Mouse (Mus musculus) heart, embryonic 14.5 days (tissue): Measurements from ENCODE around the gene Slc25a54. TPM values are rescaled to one million over a fixed set of nuclear protein-coding genes. Genes with fewer than 3 reads are reported as not detected.
A peak's percentile ranks its signal among the peaks of the same experiment; 100 is the strongest.

Experiments used
- ATAC-seq: fragments of 200-750 bp; cut with Nextera tagmentation; 2 replicates; pipeline ENCODE4 v1.8.0; 2017; ENCODE audit warnings: low read depth, moderate TSS enrichment; ENCODE audit not compliant: insufficient number of reproducible peaks, insufficient read depth, low FRiP score
- H3K27ac ChIP-seq, 2 experiments: fragments of 200-500 bp in 1 of 2; fragments of 300-500 bp in 1 of 2; sonication (generic) in 1 of 2; replicated peaks in 1 of 2; 2 replicates each; pipeline ENCODE4 v1.5.1; 2012 to 2014; ENCODE audit warnings: low read depth in 2 of 2, low read length in 2 of 2, control low read depth in 1 of 2, mild to moderate bottlenecking in 1 of 2, mixed read lengths in 1 of 2; ENCODE audit not compliant: control insufficient read depth in 1 of 2, insufficient read depth in 1 of 2
- H3K27me3 ChIP-seq: fragments of 300-500 bp; sonication (generic); 2 replicates; pipeline ENCODE4 v1.6.1; 2014; ENCODE audit warnings: mild to moderate bottlenecking, low read length, control low read depth; ENCODE audit not compliant: control insufficient read depth, insufficient read depth
- H3K36me3 ChIP-seq: fragments of 300-500 bp; sonication (generic); 2 replicates; pipeline ENCODE4 v1.6.1; 2014; ENCODE audit warnings: mild to moderate bottlenecking, control low read depth, low read length, mixed read lengths; ENCODE audit not compliant: control insufficient read depth, insufficient read depth
- H3K4me1 ChIP-seq, 2 experiments: fragments of 200-500 bp in 1 of 2; fragments of 300-500 bp in 1 of 2; sonication (generic) in 1 of 2; 2 replicates each; pipeline ENCODE4 v1.6.1; 2012 to 2014; ENCODE audit warnings: low read length in 2 of 2, control low read depth in 1 of 2, mixed read lengths in 1 of 2; ENCODE audit not compliant: control insufficient read depth in 2 of 2, insufficient read depth in 2 of 2
- H3K4me2 ChIP-seq: fragments of 300-500 bp; sonication (generic); 2 replicates; pipeline ENCODE4 v1.6.1; 2014; ENCODE audit warnings: mild to moderate bottlenecking, low read length
- H3K4me3 ChIP-seq, 2 experiments: fragments of 200-500 bp in 1 of 2; fragments of 300-500 bp in 1 of 2; sonication (generic) in 1 of 2; 2 replicates each; pipeline ENCODE4 v1.5.1; 2012 to 2014; ENCODE audit warnings: low read length in 2 of 2, mild to moderate bottlenecking in 2 of 2, control low read depth in 1 of 2, low read depth in 1 of 2, moderate library complexity in 1 of 2; ENCODE audit not compliant: control insufficient read depth in 1 of 2, insufficient read depth in 1 of 2
- H3K9ac ChIP-seq: fragments of 300-500 bp; sonication (generic); 2 replicates; pipeline ENCODE4 v1.6.1; 2014; ENCODE audit warnings: mild to moderate bottlenecking, low read length
- H3K9me3 ChIP-seq: fragments of 300-500 bp; sonication (generic); 2 replicates; pipeline ENCODE4 v1.6.1; 2016; ENCODE audit warnings: low read length, control low read depth; ENCODE audit not compliant: control insufficient read depth
- WGBS: fragments of 180-500 bp; shearing (Covaris S2); extraction: QIAGEN DNeasy Blood & Tissue Kit; methylation state at CpG from one replicate; pipeline ENCODE4 v1.1.7; 2014; 5-methylcytosine and 5-hydroxymethylcytosine counted together
- polyA plus RNA-seq: library from polyadenylated mRNA; unstranded; fragments of >200 nt; fragmentation: Nextera tagmentation; extraction: Ambion mirVana; gene quantifications from 2 replicates; pipeline ENCODE4 v1.2.1, GENCODE M21; 2014

Gene Slc25a54
- polyA plus RNA-seq, 1 experiment from 2014 or later = not detected

GRCm38 (mm10) chr3:109088460-109088859, 8.2 kb downstream of the Slc25a54 start:
- H3K27ac ChIP-seq = no peak overlapping the region
- H3K27me3 ChIP-seq = no peaks in the 10 kb centered on the region
- no peak overlapping the region for H3K4me2 ChIP-seq
- no peaks in the 10 kb centered on the region for H3K4me1 ChIP-seq
- no peaks in the 10 kb centered on the region for H3K9me3 ChIP-seq
- no peak overlapping the region for H3K9ac ChIP-seq
- WGBS = 21% methylated on average over 2 of the region's 2 CpGs
- ATAC-seq = no peak
- H3K4me3 ChIP-seq = no peak overlapping the region
- H3K36me3 ChIP-seq = no peaks in the 10 kb centered on the region

DNA sequence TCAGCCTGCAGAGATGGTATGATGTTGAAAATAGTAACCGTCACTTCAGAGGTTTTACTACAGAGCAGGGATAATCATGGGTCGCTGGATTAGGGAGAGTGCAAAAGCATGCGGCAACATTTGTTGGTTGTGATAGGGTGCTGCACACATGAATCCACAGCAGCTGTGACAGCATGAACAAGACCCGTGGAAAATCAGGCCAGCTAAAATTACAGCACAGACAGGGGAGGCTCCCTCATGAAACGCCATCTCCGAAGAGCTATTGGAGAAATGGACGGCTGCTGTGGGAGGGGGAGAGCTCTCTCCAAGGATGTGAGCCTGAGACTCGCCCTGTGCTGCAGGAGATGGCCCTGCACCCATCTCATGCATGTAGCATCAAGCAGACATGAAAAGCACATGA, 24.4 kb downstream of the Slc25a54 start:
- H3K36me3 ChIP-seq = no peaks in the 10 kb centered on the region
- no peak overlapping the region for H3K27ac ChIP-seq
- no peak for ATAC-seq
- H3K4me2 ChIP-seq = no peak overlapping the region
- H3K27me3 ChIP-seq = no peaks in the 10 kb centered on the region
- no peaks in the 10 kb centered on the region for H3K4me1 ChIP-seq
- H3K4me3 ChIP-seq = no peak overlapping the region
- WGBS = 57% methylated on average over 8 of the region's 8 CpGs
- no peaks in the 10 kb centered on the region for H3K9me3 ChIP-seq
- no peak overlapping the region for H3K9ac ChIP-seq

DNA sequence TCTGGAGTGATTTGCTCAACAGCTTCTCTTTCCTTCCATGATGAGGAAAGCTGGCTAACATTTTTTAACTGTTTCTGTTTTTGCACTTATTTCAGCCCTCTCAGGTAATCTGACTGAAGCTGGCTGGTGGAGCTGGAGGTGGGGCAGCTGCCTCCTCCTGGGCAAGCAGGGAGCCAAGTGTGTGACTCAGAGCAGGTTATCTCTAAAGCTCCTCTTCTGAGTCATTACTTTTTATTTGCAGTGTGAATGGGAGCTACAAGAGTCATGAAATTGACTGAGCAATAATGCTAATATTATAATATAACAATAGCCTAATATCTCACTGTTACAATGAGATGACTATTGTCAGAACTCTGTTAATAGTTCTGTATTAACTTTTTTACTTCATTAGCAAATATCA, 36.9 kb downstream of the Slc25a54 start:
- Histone ChIP-seq H3K9ac (no peak overlapping the region), H3K4me2 (no peak overlapping the region), H3K9me3 (0 out of 2 replicates have a peak, but pooled peaks cover 6% of the 10 kb centered on the region), H3K27me3 (no peaks in the 10 kb centered on the region), H3K4me3 (no peak overlapping the region), H3K4me1 (no peaks in the 10 kb centered on the region), H3K27ac (no peak overlapping the region), H3K36me3 (no peaks in the 10 kb centered on the region)
- no peak for ATAC-seq

- H3K9me3 ChIP-seq = no peaks in the 10 kb centered on the region
- no peak overlapping the region for H3K9ac ChIP-seq
- no peak overlapping the region for H3K27ac ChIP-seq
- H3K4me2 ChIP-seq = no peak overlapping the region
- H3K27me3 ChIP-seq = no peaks in the 10 kb centered on the region
- ATAC-seq = no peak
- no peaks in the 10 kb centered on the region for H3K36me3 ChIP-seq
- H3K4me3 ChIP-seq = no peak overlapping the region
- WGBS = 84% methylated on average over 5 of the region's 5 CpGs
- peaks cover 2 to 14% of the 10 kb centered on the region in 2 experiments; a peak in 2 of 4 replicates for H3K4me1 ChIP-seq
Observed at GRCm38 (mm10) chr3:109119562-109119961, 39.3 kb downstream of the Slc25a54 start.

- no peak for ATAC-seq
Observed at GRCm38 (mm10) chr3:109119973-109120372, 39.7 kb downstream of the Slc25a54 start.

DNA sequence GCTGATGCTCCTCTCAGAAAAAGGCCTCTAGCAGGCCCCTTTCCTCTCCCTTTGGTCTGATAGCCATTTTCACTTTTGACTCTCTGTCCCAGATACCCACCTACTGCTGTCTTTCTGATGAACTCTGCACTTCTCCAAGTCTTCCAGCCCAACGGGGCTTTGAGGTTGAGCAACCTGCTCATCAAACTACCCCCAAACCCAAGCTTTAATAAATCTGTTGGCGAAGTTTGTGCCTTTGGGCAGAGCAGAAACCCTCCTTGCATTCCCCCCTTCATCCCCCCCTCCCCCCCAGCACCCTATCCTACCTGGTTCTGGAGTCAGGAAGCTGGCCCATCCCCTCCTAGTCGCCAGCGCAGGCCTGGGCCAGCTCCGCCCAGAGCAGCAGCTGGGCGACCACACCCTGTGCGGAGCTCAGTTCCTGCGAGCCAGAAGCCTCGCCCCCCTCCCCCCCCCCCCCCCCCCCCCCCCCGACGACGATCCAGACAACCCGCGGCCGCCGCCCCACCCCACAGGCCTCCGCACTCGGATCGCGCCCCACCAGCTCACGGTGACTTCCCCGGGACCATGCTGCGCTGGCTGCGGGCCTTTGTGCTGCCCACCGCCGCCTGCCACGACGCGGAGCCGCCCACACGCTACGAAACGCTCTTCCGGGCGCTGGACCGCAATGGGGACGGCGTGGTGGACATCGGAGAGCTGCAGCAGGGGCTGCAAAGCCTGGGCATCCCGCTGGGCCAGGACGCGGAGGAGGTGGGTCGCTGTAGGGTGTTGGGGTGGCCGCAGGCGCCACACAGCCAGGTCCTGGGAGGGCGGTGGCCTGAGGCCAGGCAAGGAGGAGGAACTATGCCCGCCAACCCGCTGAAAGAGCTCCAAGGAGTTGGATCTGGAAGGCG, 42.6 kb downstream of the Slc25a54 start, which contains the start of gene Slc25a24:
Gene Slc25a24 (plus strand): TSS at position 509 of the 890 bp plus-strand sequence.
- H3K27ac ChIP-seq = peak within 1 kb of the TSS; percentile 72 to 88
- no peaks in the 10 kb centered on the region for H3K9me3 ChIP-seq
- peak within 1 kb of the TSS; percentile 62 to 95 for H3K4me3 ChIP-seq
- peaks cover 9 to 28% of the 10 kb centered on the region in 2 experiments for H3K4me1 ChIP-seq
- peak within 1 kb of the TSS; percentile 88 for H3K9ac ChIP-seq
- WGBS = 2% methylated on average over 37 of the region's 49 CpGs
- no peaks in the 10 kb centered on the region for H3K27me3 ChIP-seq
- peak; percentile 81 for ATAC-seq
- H3K4me2 ChIP-seq = peak within 1 kb of the TSS; percentile 60
- H3K36me3 ChIP-seq = peaks cover 4% of the 10 kb centered on the region

More at GRCm38 (mm10) chr3:109119973-109120372, 39.7 kb downstream of the Slc25a54 start:
- Histone ChIP-seq H3K4me1 (peaks cover 2 to 16% of the 10 kb centered on the region in 2 experiments; a peak in 2 of 4 replicates), H3K9me3 (no peaks in the 10 kb centered on the region), H3K36me3 (no peaks in the 10 kb centered on the region), H3K27ac (no peak overlapping the region), H3K4me3 (no peak overlapping the region), H3K9ac (no peak overlapping the region), H3K4me2 (no peak overlapping the region), H3K27me3 (no peaks in the 10 kb centered on the region)
- WGBS = 81% methylated on average over 5 of the region's 5 CpGs

GRCm38 (mm10) chr3:109123531-109123981, 43.3 kb downstream of the Slc25a54 start:
- Histone ChIP-seq H3K9me3 (no peaks in the 10 kb centered on the region), H3K27ac (peak overlapping the region; percentile 72 to 88), H3K9ac (peak overlapping the region; percentile 88), H3K36me3 (peaks cover 4% of the 10 kb centered on the region), H3K4me3 (peak overlapping the region; percentile 62 to 95), H3K4me1 (peaks cover 9 to 28% of the 10 kb centered on the region in 2 experiments), H3K27me3 (no peaks in the 10 kb centered on the region), H3K4me2 (peak overlapping the region; percentile 60)
- peak; percentile 45; the same call in 1 of the 2 replicates for ATAC-seq
- WGBS = 2% methylated on average over 8 of the region's 8 CpGs
